17 mouse cellular contexts compared by ENCODE assay signal in the genomic region with DNA sequence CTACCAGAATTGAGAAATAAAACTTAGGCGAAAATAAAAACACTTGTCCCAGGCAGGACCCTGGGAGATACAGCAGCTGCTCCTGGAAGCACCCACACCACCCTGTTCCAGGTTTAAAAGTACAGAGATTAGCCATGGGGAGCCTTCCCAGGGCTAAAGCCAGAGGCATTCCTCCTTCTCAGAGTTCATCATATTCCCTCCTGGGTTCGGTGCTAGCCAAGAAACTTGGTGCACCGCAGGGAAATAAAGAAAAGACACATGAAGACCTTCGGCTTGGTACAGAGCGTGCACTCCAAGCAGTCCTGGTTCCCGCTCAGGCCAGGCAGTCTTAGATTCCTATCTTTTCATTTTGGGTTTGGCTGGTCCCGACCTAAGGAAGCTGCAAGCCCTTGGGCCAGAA.
DNase-seq lines count a peak whose midpoint lies in the region.
"Had no signal": no experiment of that assay in that cellular context is flagged by ENCODE, and none has a peak within 500 bp of the region (broad histone marks: within the 10 kb centered on the region; RNA-seq: fewer than 3 reads in every experiment).

No protein-coding gene starts in this region.

- DNase-seq in gastrocnemius, postnatal 25 days, result peak; percentile 55
- no peak for DNase-seq in gastrocnemius, postnatal 10 days
- DNase-seq in heart, embryonic 10.5 days (ENCODE audit: low spot score), result no peak
- no peak for DNase-seq in heart, postnatal 10 days
- DNase-seq in urinary bladder, postnatal 14 days (ENCODE audit: low spot score), result peak; percentile 22
- no peak for DNase-seq in urinary bladder, postnatal 10 days (ENCODE audit: low spot score)
- DNase-seq in skeletal muscle tissue, adult 2 months (ENCODE audit: low read depth, low spot score), result peak; percentile 68
- DNase-seq in lung, postnatal 14 days, result no peak
- DNase-seq: adrenal gland, adult 8-10 months; adrenal gland, postnatal 36 days; cerebellum, adult 2 months; cerebellum, postnatal 10 days; heart, postnatal 14 days had no signal

- H3K36me3 ChIP-seq in heart, embryonic 10.5 days, result no peaks in the 10 kb centered on the region
- H3K36me3 ChIP-seq: embryonic facial prominence, embryonic 10.5 days; heart, embryonic 13.5 days; hindbrain, embryonic 15.5 days had no signal

- H3K4me3 ChIP-seq in heart, embryonic 10.5 days, result no peak overlapping the region
- H3K4me3 ChIP-seq: embryonic facial prominence, embryonic 10.5 days; forebrain, embryonic 13.5 days; heart, embryonic 13.5 days; hindbrain, embryonic 15.5 days had no signal

- 86% methylated on average over 7 of the region's 7 CpGs for WGBS in heart, embryonic 10.5 days

- H3K27me3 ChIP-seq in heart, embryonic 10.5 days (ENCODE audit: insufficient read depth, poor library complexity, severe bottlenecking), result no peaks in the 10 kb centered on the region
- H3K27me3 ChIP-seq: heart, embryonic 13.5 days had no signal

- 0 out of 2 replicates have a peak overlapping the region, but pooled peaks have one; percentile 42 for H3K27ac ChIP-seq in heart, embryonic 10.5 days
- H3K27ac ChIP-seq: embryonic facial prominence, embryonic 10.5 days; hindbrain, embryonic 15.5 days had no signal

- no peaks in the 10 kb centered on the region for H3K9me3 ChIP-seq in heart, embryonic 10.5 days
- H3K9me3 ChIP-seq: embryonic facial prominence, embryonic 10.5 days; forebrain, embryonic 13.5 days; heart, embryonic 13.5 days; hindbrain, embryonic 15.5 days had no signal

- intact Hi-C loops in heart, postnatal 10 days (cut with DNase I), result no loop called here

- H3K4me1 ChIP-seq in heart, embryonic 10.5 days, result peaks cover 37% of the 10 kb centered on the region

Comparison
In these comparisons a context has a peak if more than half of its experiments do, and no peak if none do; other contexts are left out.
1. DNase-seq: peak in gastrocnemius, postnatal 25 days (single experiment), urinary bladder, postnatal 14 days (single experiment) and skeletal muscle tissue, adult 2 months (single experiment); none in gastrocnemius, postnatal 10 days (single experiment), heart, embryonic 10.5 days (single experiment), heart, postnatal 10 days (0 of 2), urinary bladder, postnatal 10 days (single experiment) and lung, postnatal 14 days (single experiment).